Mouse (Mus musculus) cerebellum, adult 11 months (tissue): Measurements from ENCODE around the gene Vmn1r35.
"Not testable (repeated sequence)": the region's sequence is repeated elsewhere in the genome, so short reads cannot be mapped to it uniquely, and the experiment has no call there.

Experiments used
- DNase-seq: peaks from one replicate; pipeline ENCODE4 v3.0.0; 2022

Gene Vmn1r35

GRCm38 (mm10) chr6:66685806-66686205 is at the start of gene Vmn1r35:
Gene Vmn1r35, minus strand, starts transcription at chr6:66685906.
- no peak for DNase-seq

- not testable (repeated sequence) for DNase-seq
Measured at GRCm38 (mm10) chr6:66729082-66729481, 43.4 kb upstream of the Vmn1r35 start, which contains the start of gene Vmn1r37. Gene Vmn1r37, plus strand, starts transcription at chr6:66729382.

GRCm38 (mm10) chr6:66719068-66719467 is 33.4 kb upstream of the Vmn1r35 start, which contains the start of gene Vmn1r36:
Gene Vmn1r36, minus strand, starts transcription at chr6:66719168.
- DNase-seq = not testable (repeated sequence)

- DNase-seq = no peak
Measured at GRCm38 (mm10) chr6:66713854-66714253, 28.1 kb upstream of the Vmn1r35 start.

- no peak for DNase-seq
Measured at GRCm38 (mm10) chr6:66708901-66709300, 23.2 kb upstream of the Vmn1r35 start.

- no peak for DNase-seq
Measured at GRCm38 (mm10) chr6:66643779-66644178, 41.9 kb downstream of the Vmn1r35 start, which contains the start of gene Vmn1r34. Gene Vmn1r34, minus strand, starts transcription at chr6:66643879.
